Mouse (Mus musculus) heart, embryonic 11.5 days (tissue): ENCODE data around the gene Mst1r. TPM values are rescaled to one million over a fixed set of nuclear protein-coding genes. Genes with fewer than 3 reads are reported as not detected.

Experiments
- ATAC-seq: fragments of 200-750 bp; cut with Nextera tagmentation; replicated peaks from 2 replicates; pipeline ENCODE4 v1.8.0; 2017; ENCODE audit warnings: moderate library complexity; ENCODE audit not compliant: insufficient number of reproducible peaks, low FRiP score, low TSS enrichment
- H3K27ac ChIP-seq: fragments of 300-500 bp; sonication (generic); 2 replicates; pipeline ENCODE4 v1.5.1; 2014; ENCODE audit warnings: mild to moderate bottlenecking, low read depth, low read length
- H3K27me3 ChIP-seq: fragments of 300-500 bp; sonication (generic); 2 replicates; pipeline ENCODE4 v1.6.1; 2014; ENCODE audit warnings: mild to moderate bottlenecking, low read length, mixed read lengths; ENCODE audit not compliant: control insufficient read depth, insufficient read depth
- H3K36me3 ChIP-seq: fragments of 300-500 bp; sonication (generic); 2 replicates; pipeline ENCODE4 v1.6.1; 2014; ENCODE audit warnings: mild to moderate bottlenecking, low read length, moderate library complexity, mixed read lengths; ENCODE audit not compliant: control insufficient read depth, insufficient read depth
- H3K4me1 ChIP-seq: fragments of 300-500 bp; sonication (generic); 2 replicates; pipeline ENCODE4 v1.6.1; 2014; ENCODE audit warnings: low read length; ENCODE audit not compliant: control insufficient read depth, insufficient read depth
- H3K4me2 ChIP-seq: fragments of 300-500 bp; sonication (generic); 2 replicates; pipeline ENCODE4 v1.6.1; 2014; ENCODE audit warnings: mild to moderate bottlenecking, moderate library complexity
- H3K4me3 ChIP-seq: fragments of 300-500 bp; sonication (generic); 2 replicates; pipeline ENCODE4 v1.5.1; 2014; ENCODE audit warnings: low read depth, low read length
- H3K9ac ChIP-seq: fragments of 300-500 bp; sonication (generic); 2 replicates; pipeline ENCODE4 v1.6.1; 2014; ENCODE audit warnings: mild to moderate bottlenecking, low read depth, low read length, moderate library complexity
- H3K9me3 ChIP-seq: fragments of 300-500 bp; sonication (generic); replicated peaks from 2 replicates; pipeline ENCODE4 v1.6.1; 2016; ENCODE audit warnings: low read length; ENCODE audit not compliant: control insufficient read depth
- WGBS: fragments of 180-500 bp; shearing (Covaris S2); extraction: QIAGEN DNeasy Blood & Tissue Kit; methylation state at CpG from one replicate; pipeline ENCODE4 v1.1.7; 2014; ENCODE audit not compliant: insufficient replicate concordance; 5-methylcytosine and 5-hydroxymethylcytosine counted together
- polyA plus RNA-seq: library from polyadenylated mRNA; unstranded; fragments of >200 nt; fragmentation: Nextera tagmentation; extraction: Ambion mirVana; gene quantifications from 2 replicates; pipeline ENCODE4 v1.2.1, GENCODE M21; 2014

Gene Mst1r
- polyA plus RNA-seq, 1 experiment from 2014 or later = 1.6 TPM

DNA sequence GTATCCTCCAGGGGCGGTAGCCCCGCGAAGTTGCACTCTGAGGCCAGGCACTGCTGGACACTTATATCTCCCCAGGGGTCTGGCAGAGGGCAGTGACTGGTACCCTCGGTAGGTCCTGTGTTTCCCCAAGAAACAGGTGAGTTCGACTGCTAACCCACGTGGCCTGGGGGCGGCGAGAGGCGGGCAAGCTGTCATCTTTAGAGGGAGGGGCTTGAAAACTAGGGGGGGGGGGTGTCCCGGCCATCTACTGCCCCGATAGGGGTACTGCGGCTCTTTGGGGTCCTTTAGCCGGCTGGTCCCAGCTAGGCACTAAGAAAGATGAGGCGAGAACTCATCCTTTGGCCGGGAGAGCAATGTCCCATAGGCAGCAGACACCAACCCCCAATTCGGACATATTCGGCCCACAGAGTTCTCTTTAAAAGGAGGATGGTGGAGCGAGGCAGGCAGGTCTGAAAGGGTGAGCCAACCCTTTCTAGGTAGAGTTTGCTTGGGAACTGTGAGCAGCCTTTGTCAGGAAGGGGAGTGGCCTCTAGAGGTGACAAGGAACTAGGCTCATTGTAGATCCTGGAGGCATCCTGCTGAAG is 18.3 kb upstream of the Mst1r start:
- H3K27me3 ChIP-seq = peaks cover 4% of the 10 kb centered on the region
- peak overlapping the region; percentile 91 for H3K4me2 ChIP-seq
- WGBS = under 1% methylated on average over 18 of the region's 18 CpGs
- H3K36me3 ChIP-seq = no peaks in the 10 kb centered on the region
- peaks cover 8% of the 10 kb centered on the region; the same call in 1 of the 2 replicates for H3K4me1 ChIP-seq
- peak overlapping the region; percentile 84 for H3K9ac ChIP-seq
- no peaks in the 10 kb centered on the region for H3K9me3 ChIP-seq
- 0 out of 2 replicates have a peak overlapping the region, but pooled peaks have one; percentile 32 for H3K27ac ChIP-seq
- peak overlapping the region; percentile 79 for H3K4me3 ChIP-seq
- ATAC-seq = peak; percentile 40

- peaks cover 8% of the 10 kb centered on the region; the same call in 1 of the 2 replicates for H3K4me1 ChIP-seq
- WGBS = 69% methylated on average over 6 of the region's 6 CpGs
- no peak overlapping the region for H3K4me2 ChIP-seq
- no peaks in the 10 kb centered on the region; the same call in 1 of the 2 replicates for H3K36me3 ChIP-seq
- no peaks in the 10 kb centered on the region for H3K9me3 ChIP-seq
- no peak overlapping the region for H3K4me3 ChIP-seq
- no peak overlapping the region for H3K9ac ChIP-seq
- H3K27me3 ChIP-seq = peaks cover 4% of the 10 kb centered on the region
- no peak overlapping the region for H3K27ac ChIP-seq
- no peak for ATAC-seq
Measured at GRCm38 (mm10) chr9:107890260-107890659, 16.4 kb upstream of the Mst1r start.

GRCm38 (mm10) chr9:107891023-107891422 is 15.7 kb upstream of the Mst1r start:
- no peak overlapping the region for H3K9ac ChIP-seq
- no peak for ATAC-seq
- H3K27ac ChIP-seq = no peak overlapping the region
- H3K9me3 ChIP-seq = no peaks in the 10 kb centered on the region
- no peaks in the 10 kb centered on the region; the same call in 1 of the 2 replicates for H3K36me3 ChIP-seq
- peaks cover 4% of the 10 kb centered on the region for H3K27me3 ChIP-seq
- WGBS = 87% methylated on average over 1 of the region's 1 CpGs
- no peak overlapping the region for H3K4me2 ChIP-seq
- H3K4me1 ChIP-seq = peaks cover 8% of the 10 kb centered on the region; the same call in 1 of the 2 replicates
- H3K4me3 ChIP-seq = no peak overlapping the region

GRCm38 (mm10) chr9:107898563-107898962 is 8.1 kb upstream of the Mst1r start:
- Histone ChIP-seq H3K27me3 (peaks cover 22% of the 10 kb centered on the region), H3K27ac (no peak overlapping the region), H3K9me3 (no peaks in the 10 kb centered on the region), H3K9ac (no peak overlapping the region), H3K4me3 (no peak overlapping the region), H3K4me2 (no peak overlapping the region), H3K4me1 (0 out of 2 replicates have a peak, but pooled peaks cover 4% of the 10 kb centered on the region), H3K36me3 (no peaks in the 10 kb centered on the region; the same call in 1 of the 2 replicates)
- 80% methylated on average over 10 of the region's 10 CpGs for WGBS
- no peak for ATAC-seq

DNA sequence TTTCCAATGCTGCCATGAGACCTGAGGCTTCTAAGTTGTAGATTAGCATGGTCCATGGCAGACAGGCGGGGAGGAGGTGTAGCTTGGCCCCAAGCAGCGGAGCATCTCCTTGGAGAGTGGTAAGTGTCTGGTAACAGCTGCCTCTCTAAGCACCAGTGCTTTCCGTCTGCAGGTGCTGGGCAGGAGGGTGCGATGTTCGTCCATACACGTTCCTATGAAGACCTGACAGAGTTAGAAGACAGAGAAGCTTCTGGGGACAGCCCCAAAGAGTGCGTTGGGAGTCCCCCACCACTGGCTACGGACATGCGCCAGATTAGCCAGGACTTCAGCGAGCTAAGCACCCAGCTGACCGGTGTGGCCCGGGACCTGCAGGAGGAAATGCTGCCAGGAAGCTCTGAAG is 6.8 kb upstream of the Mst1r start:
- H3K27ac ChIP-seq = no peak overlapping the region
- no peaks in the 10 kb centered on the region for H3K9me3 ChIP-seq
- H3K9ac ChIP-seq = no peak overlapping the region
- H3K4me2 ChIP-seq = no peak overlapping the region
- no peaks in the 10 kb centered on the region for H3K36me3 ChIP-seq
- H3K4me3 ChIP-seq = no peak overlapping the region
- WGBS = 70% methylated on average over 12 of the region's 12 CpGs
- ATAC-seq = no peak
- peaks cover 22% of the 10 kb centered on the region for H3K27me3 ChIP-seq
- peaks cover 5% of the 10 kb centered on the region; the same call in 1 of the 2 replicates for H3K4me1 ChIP-seq

DNA sequence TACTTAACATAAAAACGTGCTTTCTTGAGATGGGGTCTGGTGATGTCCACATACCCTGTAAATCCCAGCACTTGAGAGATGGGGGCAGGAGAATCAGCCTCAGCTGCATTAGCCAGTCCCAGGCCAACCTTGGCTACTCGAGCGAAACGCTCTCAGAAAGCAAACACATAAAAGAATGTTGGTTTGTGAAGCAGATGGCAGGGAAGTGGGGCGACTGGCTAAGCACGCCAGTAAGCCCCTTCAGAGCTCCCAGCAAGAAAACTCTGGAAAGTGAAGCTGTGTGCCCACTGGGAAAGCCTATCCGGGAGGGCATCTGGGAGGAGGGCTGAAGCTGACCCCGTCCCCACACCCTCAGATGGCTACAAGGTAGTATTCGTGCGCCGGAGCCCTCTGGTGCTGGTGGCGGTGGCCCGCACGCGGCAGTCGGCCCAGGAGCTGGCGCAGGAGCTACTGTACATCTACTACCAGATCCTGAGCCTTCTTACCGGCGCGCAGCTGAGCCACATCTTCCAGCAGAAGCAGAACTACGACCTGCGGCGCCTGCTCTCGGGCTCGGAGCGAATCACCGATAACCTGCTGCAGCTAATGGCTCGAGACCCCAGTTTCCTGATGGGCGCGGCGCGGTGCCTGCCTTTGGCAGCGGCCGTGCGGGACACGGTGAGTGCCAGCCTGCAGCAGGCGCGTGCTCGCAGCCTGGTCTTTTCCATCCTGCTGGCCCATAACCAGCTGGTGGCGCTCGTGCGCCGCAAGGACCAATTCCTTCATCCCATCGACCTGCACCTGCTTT is 5.6 kb upstream of the Mst1r start:
- H3K4me3 ChIP-seq = peak overlapping the region; percentile 43
- 9% methylated on average over 44 of the region's 44 CpGs for WGBS
- 0 out of 2 replicates have a peak overlapping the region, but pooled peaks have one; percentile 36 for H3K9ac ChIP-seq
- no peak overlapping the region for H3K27ac ChIP-seq
- H3K36me3 ChIP-seq = no peaks in the 10 kb centered on the region
- H3K27me3 ChIP-seq = peaks cover 22% of the 10 kb centered on the region
- no peak for ATAC-seq
- H3K4me1 ChIP-seq = peaks cover 9% of the 10 kb centered on the region
- peak overlapping the region; percentile 78 for H3K4me2 ChIP-seq
- H3K9me3 ChIP-seq = no peaks in the 10 kb centered on the region

DNA sequence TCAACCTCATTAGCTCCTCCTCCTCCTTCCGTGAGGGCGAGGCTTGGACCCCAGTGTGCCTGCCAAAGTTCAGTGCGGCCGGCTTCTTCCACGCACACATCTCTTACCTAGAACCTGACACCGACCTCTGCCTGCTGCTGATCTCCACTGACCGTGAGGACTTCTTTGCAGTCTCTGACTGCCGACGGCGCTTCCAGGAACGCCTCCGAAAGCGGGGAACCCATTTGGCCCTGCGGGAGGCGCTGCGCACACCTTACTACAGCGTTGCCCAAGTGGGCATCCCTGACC is 5.1 kb upstream of the Mst1r start:
- H3K36me3 ChIP-seq = no peaks in the 10 kb centered on the region
- peak overlapping the region; percentile 43; the same call in 1 of the 2 replicates for H3K4me3 ChIP-seq
- ATAC-seq = no peak
- H3K27me3 ChIP-seq = peaks cover 22% of the 10 kb centered on the region
- WGBS = 15% methylated on average over 17 of the region's 17 CpGs
- H3K27ac ChIP-seq = no peak overlapping the region
- H3K9me3 ChIP-seq = no peaks in the 10 kb centered on the region
- peak overlapping the region; percentile 78 for H3K4me2 ChIP-seq
- peaks cover 14% of the 10 kb centered on the region for H3K4me1 ChIP-seq
- no peak overlapping the region for H3K9ac ChIP-seq

GRCm38 (mm10) chr9:107904726-107905125 is 1.9 kb upstream of the Mst1r start:
- Histone ChIP-seq H3K36me3 (no peaks in the 10 kb centered on the region), H3K9ac (no peak overlapping the region), H3K4me1 (peaks cover 38% of the 10 kb centered on the region), H3K9me3 (no peaks in the 10 kb centered on the region), H3K27ac (no peak overlapping the region), H3K4me3 (no peak overlapping the region), H3K27me3 (peaks cover 21% of the 10 kb centered on the region), H3K4me2 (no peak overlapping the region)
- 5% methylated on average over 4 of the region's 4 CpGs for WGBS
- ATAC-seq = 0 out of 2 replicates have a peak, but pooled peaks have one; percentile 32
